Mouse (Mus musculus) kidney, embryonic 14.5 days (tissue): ENCODE data around the gene Mrpl10. TPM values are rescaled to one million over a fixed set of nuclear protein-coding genes. Genes with fewer than 3 reads are reported as not detected.

ENCODE experiments used
- ATAC-seq: fragments of 200-750 bp; cut with Nextera tagmentation; 2 replicates; pipeline ENCODE4 v1.8.0; 2017; ENCODE audit warnings: moderate number of reproducible peaks, mild to moderate bottlenecking, moderate TSS enrichment, moderate library complexity; ENCODE audit not compliant: low FRiP score, low TSS enrichment
- H3K27ac ChIP-seq: fragments of 300-500 bp; sonication (generic); 2 replicates; pipeline ENCODE4 v1.5.1; 2014; ENCODE audit warnings: low read depth, mild to moderate bottlenecking, low read length, moderate library complexity, mixed read lengths
- H3K27me3 ChIP-seq: fragments of 300-500 bp; sonication (generic); 2 replicates; pipeline ENCODE4 v1.6.1; 2014; ENCODE audit warnings: mild to moderate bottlenecking, low read length; ENCODE audit not compliant: control insufficient read depth, insufficient read depth
- H3K36me3 ChIP-seq: fragments of 300-500 bp; sonication (generic); 2 replicates; pipeline ENCODE4 v1.6.1; 2014; ENCODE audit warnings: low read length, mixed read lengths; ENCODE audit not compliant: control insufficient read depth, insufficient read depth
- H3K4me1 ChIP-seq: fragments of 300-500 bp; sonication (generic); 2 replicates; pipeline ENCODE4 v1.6.1; 2014; ENCODE audit warnings: low read length, mixed read lengths; ENCODE audit not compliant: control insufficient read depth, insufficient read depth
- H3K4me2 ChIP-seq: fragments of 300-500 bp; sonication (generic); replicated peaks from 2 replicates; pipeline ENCODE4 v1.6.1; 2014; ENCODE audit warnings: low read depth, mild to moderate bottlenecking, low read length
- H3K4me3 ChIP-seq: fragments of 300-500 bp; sonication (generic); 2 replicates; pipeline ENCODE4 v1.5.1; 2014; ENCODE audit warnings: mild to moderate bottlenecking, low read length
- H3K9ac ChIP-seq: fragments of 300-500 bp; sonication (generic); 2 replicates; pipeline ENCODE4 v1.6.1; 2014; ENCODE audit warnings: low read depth, mild to moderate bottlenecking, low read length, moderate library complexity
- H3K9me3 ChIP-seq: fragments of 300-500 bp; sonication (generic); 2 replicates; pipeline ENCODE4 v1.6.1; 2016; ENCODE audit warnings: low read length; ENCODE audit not compliant: control insufficient read depth
- WGBS: fragments of 180-500 bp; shearing (Covaris S2); extraction: QIAGEN DNeasy Blood & Tissue Kit; methylation state at CpG from one replicate; pipeline ENCODE4 v1.1.7; 2014; 5-methylcytosine and 5-hydroxymethylcytosine counted together
- polyA plus RNA-seq: library from polyadenylated mRNA; unstranded; fragments of >200 nt; fragmentation: Nextera tagmentation; extraction: Ambion mirVana; gene quantifications from 2 replicates; pipeline ENCODE4 v1.2.1, GENCODE M21; 2014

Mrpl10 gene
- polyA plus RNA-seq, 1 experiment from 2014 or later: 99.6 TPM

DNA sequence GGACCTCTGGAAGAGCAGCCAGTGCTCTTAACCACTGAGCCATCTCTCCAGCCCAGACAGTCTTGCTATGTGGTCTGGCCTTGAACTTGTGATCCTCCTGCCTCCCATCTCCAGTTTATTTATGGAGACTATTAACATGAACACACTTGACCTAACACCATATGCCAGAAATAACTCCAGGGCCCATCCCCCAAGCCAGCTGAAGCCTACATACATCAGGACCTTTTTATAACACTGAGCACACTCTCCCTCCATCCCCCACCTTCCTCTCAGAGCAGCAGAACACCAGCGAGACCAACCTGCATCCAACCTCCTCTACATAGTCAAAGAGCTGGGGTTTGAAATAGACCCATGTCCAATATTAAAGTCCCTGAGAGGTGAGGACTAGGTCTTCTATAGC, 29.8 kb downstream of the Mrpl10 start:
- ATAC-seq: no peak
- WGBS: 48% methylated on average over 1 of the region's 1 CpGs
- no peaks in the 10 kb centered on the region for H3K4me1 ChIP-seq

DNA sequence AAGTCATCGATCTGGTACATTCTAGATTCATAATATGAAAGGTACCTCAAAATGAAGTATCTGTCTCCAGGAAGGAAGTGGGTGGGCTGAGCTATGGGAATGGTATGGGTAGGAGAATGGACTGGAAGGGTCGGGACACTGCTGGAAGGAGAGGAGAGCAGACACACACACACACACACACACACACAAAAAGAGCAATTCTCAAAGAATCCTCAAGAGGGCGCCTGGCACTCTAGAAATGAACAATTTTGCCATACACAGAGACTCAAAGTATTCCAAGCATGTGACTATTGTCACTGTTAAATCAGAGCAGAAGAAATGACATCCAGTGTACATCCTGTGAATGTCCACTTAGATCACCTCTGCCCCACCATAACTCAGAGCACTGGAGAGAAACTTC, 31.2 kb downstream of the Mrpl10 start:
- Histone ChIP-seq H3K36me3 (no peaks in the 10 kb centered on the region; the same call in 1 of the 2 replicates), H3K4me1 (no peaks in the 10 kb centered on the region), H3K27ac (no peak overlapping the region), H3K4me2 (no peak overlapping the region), H3K27me3 (no peaks in the 10 kb centered on the region), H3K4me3 (no peak overlapping the region), H3K9ac (no peak overlapping the region), H3K9me3 (no peaks in the 10 kb centered on the region)
- WGBS: 30% methylated on average over 3 of the region's 3 CpGs
- peak; percentile 63; the same call in 1 of the 2 replicates for ATAC-seq

More for the DNA sequence above, 29.8 kb downstream of the Mrpl10 start:
- Histone ChIP-seq H3K4me3 (no peak overlapping the region), H3K36me3 (peaks cover 4% of the 10 kb centered on the region; the same call in 1 of the 2 replicates), H3K27me3 (no peaks in the 10 kb centered on the region), H3K9ac (no peak overlapping the region), H3K27ac (no peak overlapping the region), H3K4me2 (no peak overlapping the region), H3K9me3 (no peaks in the 10 kb centered on the region)

- H3K27ac ChIP-seq: no peak overlapping the region
- no peaks in the 10 kb centered on the region for H3K9me3 ChIP-seq
- no peaks in the 10 kb centered on the region for H3K27me3 ChIP-seq
- no peak overlapping the region for H3K4me2 ChIP-seq
- H3K36me3 ChIP-seq: no peaks in the 10 kb centered on the region
- ATAC-seq: no peak
- 63% methylated on average over 8 of the region's 8 CpGs for WGBS
- no peak overlapping the region for H3K9ac ChIP-seq
- no peak overlapping the region for H3K4me3 ChIP-seq
- no peaks in the 10 kb centered on the region for H3K4me1 ChIP-seq
Measured at GRCm38 (mm10) chr11:97074235-97074634, 32.9 kb downstream of the Mrpl10 start.

GRCm38 (mm10) chr11:97078751-97079150, 37.4 kb downstream of the Mrpl10 start:
- Histone ChIP-seq H3K4me2 (no peak overlapping the region), H3K9me3 (no peaks in the 10 kb centered on the region), H3K9ac (no peak overlapping the region), H3K27me3 (no peaks in the 10 kb centered on the region), H3K4me1 (peaks cover 5% of the 10 kb centered on the region), H3K27ac (no peak overlapping the region), H3K36me3 (no peaks in the 10 kb centered on the region), H3K4me3 (no peak overlapping the region)
- ATAC-seq: no peak
- 53% methylated on average over 4 of the region's 4 CpGs for WGBS

DNA sequence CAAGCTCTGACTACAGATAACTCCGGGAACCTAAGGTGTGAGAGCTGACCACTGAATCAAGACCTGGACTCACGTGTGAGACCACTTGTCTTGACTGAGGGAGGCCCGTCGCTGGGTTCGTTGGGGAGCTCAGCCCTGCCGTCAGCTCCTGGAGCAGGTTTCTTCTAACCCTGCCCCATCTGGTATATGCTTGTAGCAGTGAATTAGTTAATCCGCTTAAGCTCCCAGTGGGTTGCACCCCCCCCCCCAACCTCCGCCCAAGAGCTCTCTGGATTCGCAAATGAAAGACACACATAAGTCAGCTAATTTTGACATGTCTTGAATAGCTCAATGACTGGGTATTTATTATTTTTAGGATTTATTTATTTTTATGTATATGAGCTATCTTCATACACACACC, 38.9 kb downstream of the Mrpl10 start:
- H3K9ac ChIP-seq: no peak overlapping the region
- H3K9me3 ChIP-seq: no peaks in the 10 kb centered on the region
- no peak overlapping the region for H3K4me3 ChIP-seq
- no peaks in the 10 kb centered on the region for H3K27me3 ChIP-seq
- no peak for ATAC-seq
- WGBS: 55% methylated on average over 9 of the region's 9 CpGs
- H3K27ac ChIP-seq: no peak overlapping the region
- no peaks in the 10 kb centered on the region for H3K36me3 ChIP-seq
- peaks cover 9% of the 10 kb centered on the region for H3K4me1 ChIP-seq
- no peak overlapping the region for H3K4me2 ChIP-seq

GRCm38 (mm10) chr11:97082977-97083376, 41.6 kb downstream of the Mrpl10 start:
- Histone ChIP-seq H3K9ac (no peak overlapping the region), H3K4me1 (peaks cover 9% of the 10 kb centered on the region), H3K27me3 (no peaks in the 10 kb centered on the region), H3K27ac (no peak overlapping the region), H3K36me3 (no peaks in the 10 kb centered on the region), H3K9me3 (no peaks in the 10 kb centered on the region), H3K4me2 (0 out of 2 replicates have a peak overlapping the region, but pooled peaks have one; percentile 21), H3K4me3 (no peak overlapping the region)
- no peak for ATAC-seq
- 39% methylated on average over 11 of the region's 11 CpGs for WGBS

- H3K9ac ChIP-seq: no peak overlapping the region
- no peak overlapping the region for H3K4me3 ChIP-seq
- peak overlapping the region; percentile 21; the same call in 1 of the 2 replicates for H3K4me2 ChIP-seq
Measured at GRCm38 (mm10) chr11:97083401-97084140, 42.2 kb downstream of the Mrpl10 start.

GRCm38 (mm10) chr11:97084821-97085505, 43.6 kb downstream of the Mrpl10 start:
- Histone ChIP-seq H3K9ac (no peak overlapping the region), H3K36me3 (no peaks in the 10 kb centered on the region), H3K9me3 (no peaks in the 10 kb centered on the region), H3K4me1 (peaks cover 9% of the 10 kb centered on the region), H3K27ac (no peak overlapping the region), H3K4me2 (no peak overlapping the region), H3K27me3 (no peaks in the 10 kb centered on the region), H3K4me3 (no peak overlapping the region)
- ATAC-seq: no peak
- 84% methylated on average over 15 of the region's 15 CpGs for WGBS

More at GRCm38 (mm10) chr11:97083401-97084140, 42.2 kb downstream of the Mrpl10 start:
- H3K9me3 ChIP-seq: no peaks in the 10 kb centered on the region
- H3K4me1 ChIP-seq: peaks cover 9% of the 10 kb centered on the region
- 13% methylated on average over 22 of the region's 22 CpGs for WGBS
- ATAC-seq: no peak
- H3K27ac ChIP-seq: no peak overlapping the region
- no peaks in the 10 kb centered on the region for H3K27me3 ChIP-seq
- H3K36me3 ChIP-seq: no peaks in the 10 kb centered on the region

DNA sequence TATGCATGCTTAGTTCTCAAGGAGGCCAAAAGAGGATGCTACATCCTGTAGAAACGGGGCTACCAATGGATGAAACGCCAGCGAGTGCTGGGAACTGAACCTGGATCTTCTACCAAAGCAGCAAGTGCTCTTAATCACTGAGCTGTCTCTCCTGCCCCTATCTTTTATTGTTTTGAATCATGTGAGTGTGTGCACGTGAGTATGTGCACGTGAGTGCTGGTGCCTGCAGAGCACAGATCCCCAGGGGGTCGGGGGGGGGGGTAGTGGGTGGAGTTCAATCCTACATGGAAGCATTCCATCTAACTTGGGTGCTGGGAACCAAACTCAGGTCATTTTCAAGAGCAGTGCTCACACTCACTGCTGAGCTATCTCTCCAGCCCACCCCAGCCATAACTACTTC, 45.0 kb downstream of the Mrpl10 start:
- Histone ChIP-seq H3K4me3 (no peak overlapping the region), H3K9ac (no peak overlapping the region), H3K27ac (no peak overlapping the region), H3K27me3 (no peaks in the 10 kb centered on the region), H3K36me3 (no peaks in the 10 kb centered on the region), H3K9me3 (no peaks in the 10 kb centered on the region), H3K4me1 (peaks cover 9% of the 10 kb centered on the region), H3K4me2 (no peak overlapping the region)
- no peak for ATAC-seq
- 80% methylated on average over 6 of the region's 6 CpGs for WGBS
